In genomic region chr2:160621001-160621448, GRCm38 (mm10) we compare ENCODE assay signal across 7 mouse cellular contexts. TPM values are rescaled to one million over a fixed set of nuclear protein-coding genes. Genes with fewer than 3 reads are reported as not detected.
DNase-seq lines count a peak whose midpoint lies in the region; ATAC-seq lines count a peak whose summit lies in the region.

No protein-coding gene starts in this region.

- WGBS in embryonic facial prominence, embryonic 15.5 days = 32% methylated on average over 11 of the region's 11 CpGs
- WGBS in midbrain, embryonic 16.5 days = 86% methylated on average over 11 of the region's 11 CpGs

- intact Hi-C loops in heart, postnatal 14 days (cut with DNase I) = no loop called here

- DNase-seq in 3134 (ENCODE audit: extremely low read depth, insufficient read length, low spot score) = peak; percentile 75
- DNase-seq in 416B (ENCODE audit: low read depth) = peak; percentile 66
- peak; percentile 36 to 63 for DNase-seq in heart, postnatal 14 days
- no peak for DNase-seq in neural tube, embryonic 10.5 days (ENCODE audit: extremely low spot score, low spot score)
- no peak for DNase-seq in lung, postnatal 14 days

- no peaks in the 10 kb centered on the region for H3K9me3 ChIP-seq in embryonic facial prominence, embryonic 15.5 days (replicated peaks)
- H3K9me3 ChIP-seq in midbrain, embryonic 16.5 days (replicated peaks; ENCODE audit: control insufficient read depth, low read length, poor library complexity, severe bottlenecking) = no peaks in the 10 kb centered on the region

- H3K9ac ChIP-seq in embryonic facial prominence, embryonic 15.5 days = no peak overlapping the region
- H3K9ac ChIP-seq in midbrain, embryonic 16.5 days (ENCODE audit: low read depth, low read length) = no peak overlapping the region

- no peaks in the 10 kb centered on the region for H3K36me3 ChIP-seq in embryonic facial prominence, embryonic 15.5 days
- no peaks in the 10 kb centered on the region for H3K36me3 ChIP-seq in midbrain, embryonic 16.5 days (ENCODE audit: control insufficient read depth, insufficient read depth, low read length)

- H3K4me3 ChIP-seq in embryonic facial prominence, embryonic 15.5 days (replicated peaks) = no peak overlapping the region
- no peak overlapping the region for H3K4me3 ChIP-seq in midbrain, embryonic 16.5 days (ENCODE audit: low read depth, low read length)

- peak; percentile 61 for ATAC-seq in embryonic facial prominence, embryonic 15.5 days (ENCODE audit: insufficient number of reproducible peaks, low FRiP score, low TSS enrichment, low read depth)
- no peak for ATAC-seq in midbrain, embryonic 16.5 days

- peak overlapping the region; percentile 80 for H3K27ac ChIP-seq in embryonic facial prominence, embryonic 15.5 days (replicated peaks)
- H3K27ac ChIP-seq in midbrain, embryonic 16.5 days (ENCODE audit: low read length) = no peak overlapping the region

- H3K4me2 ChIP-seq in embryonic facial prominence, embryonic 15.5 days (replicated peaks) = peak overlapping the region; percentile 1; the same call in 1 of the 2 replicates
- no peak overlapping the region for H3K4me2 ChIP-seq in midbrain, embryonic 16.5 days (ENCODE audit: low read length)

- H3K27me3 ChIP-seq in embryonic facial prominence, embryonic 15.5 days = no peaks in the 10 kb centered on the region
- no peaks in the 10 kb centered on the region for H3K27me3 ChIP-seq in midbrain, embryonic 16.5 days (ENCODE audit: control insufficient read depth, insufficient read depth, low read depth, low read length)

- H3K4me1 ChIP-seq in embryonic facial prominence, embryonic 15.5 days = peaks cover 43% of the 10 kb centered on the region
- H3K4me1 ChIP-seq in midbrain, embryonic 16.5 days (ENCODE audit: control insufficient read depth, insufficient read depth, low read length) = peaks cover 2% of the 10 kb centered on the region; the same call in 1 of the 2 replicates

RNA-seq across cellular contexts. Expression of gene Top1, which starts 24.7 kb away (rescaled TPM):
- polyA plus RNA-seq in embryonic facial prominence, embryonic 15.5 days (2015; fragmentation: Nextera tagmentation; extraction: Ambion mirVana) = 69.8 and 71.7 TPM in 2 replicates
- 10 to 100 TPM; 59.1 to 60.9 TPM for total RNA-seq in heart, postnatal 14 days (2021)
- polyA plus RNA-seq in midbrain, embryonic 16.5 days (2015; fragmentation: Nextera tagmentation; extraction: Ambion mirVana) = 68.7 and 76.8 TPM in 2 replicates

Comparison
In these comparisons a context has a peak if more than half of its experiments do, and no peak if none do; other contexts are left out.
1. DNase-seq: peak in 3134 (single experiment), 416B (single experiment) and heart, postnatal 14 days (2 of 2); none in neural tube, embryonic 10.5 days (single experiment) and lung, postnatal 14 days (single experiment).